10 mouse cellular contexts compared by ENCODE assay signal in the genomic region with DNA sequence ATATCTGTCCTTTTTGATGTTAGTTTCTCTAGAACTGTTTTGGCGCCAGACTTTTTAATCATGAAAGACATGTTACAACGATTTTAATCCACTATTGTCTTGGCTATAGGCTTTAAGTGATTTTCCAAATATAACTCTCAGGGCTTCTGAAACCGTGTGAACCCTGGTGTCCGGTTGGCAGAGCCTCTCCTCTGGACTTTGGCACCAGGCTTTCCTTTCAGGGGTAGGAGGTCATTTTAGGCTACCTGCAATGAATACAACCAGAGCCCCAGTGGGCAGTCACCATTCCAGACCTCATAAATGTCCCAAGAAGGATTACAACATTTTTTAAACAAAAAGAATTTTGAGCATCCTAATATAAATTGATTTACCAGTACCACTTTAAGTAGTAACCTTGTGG. TPM values are rescaled to one million over a fixed set of nuclear protein-coding genes. Genes with fewer than 3 reads are reported as not detected.
A peak's percentile ranks its signal among the peaks of the same experiment; 100 is the strongest.
DNase-seq lines count a peak whose midpoint lies in the region; ATAC-seq and TF ChIP-seq lines count a peak whose summit lies in the region.
"Had no signal": no experiment of that assay in that cellular context is flagged by ENCODE, and none has a peak within 500 bp of the region (broad histone marks: within the 10 kb centered on the region; RNA-seq: fewer than 3 reads in every experiment).

No protein-coding gene starts in this region.

- 63% methylated on average over 4 of the region's 4 CpGs for WGBS in heart, embryonic 11.5 days (ENCODE audit: insufficient replicate concordance)
- 48% methylated on average over 4 of the region's 4 CpGs for WGBS in heart, adult 2 months
- 86% methylated on average over 4 of the region's 4 CpGs for WGBS in midbrain, embryonic 12.5 days
- WGBS in midbrain, embryonic 11.5 days: 83% methylated on average over 4 of the region's 4 CpGs
- WGBS in intestine, postnatal 0 days: 64% methylated on average over 4 of the region's 4 CpGs
- WGBS in neural tube, embryonic 15.5 days: 84% methylated on average over 4 of the region's 4 CpGs

- TF ChIP-seq POLR2A in heart, adult 2 months (IDR thresholded peaks at IDR 0.05; ENCODE audit: insufficient read depth, low read depth, low read length): no peak

- no peaks in the 10 kb centered on the region for H3K27me3 ChIP-seq in heart, embryonic 11.5 days (ENCODE audit: control insufficient read depth, insufficient read depth, low read length)
- no peaks in the 10 kb centered on the region for H3K27me3 ChIP-seq in heart, adult 2 months (ENCODE audit: control insufficient read depth, insufficient read depth, low read length)
- H3K27me3 ChIP-seq in midbrain, embryonic 12.5 days: no peaks in the 10 kb centered on the region
- no peaks in the 10 kb centered on the region for H3K27me3 ChIP-seq in midbrain, embryonic 11.5 days (ENCODE audit: control insufficient read depth, insufficient read depth, low read length)
- H3K27me3 ChIP-seq in intestine, postnatal 0 days (replicated peaks; ENCODE audit: control insufficient read depth, insufficient read depth, low read length): no peaks in the 10 kb centered on the region
- no peaks in the 10 kb centered on the region for H3K27me3 ChIP-seq in neural tube, embryonic 15.5 days (replicated peaks)

- TF ChIP-seq CTCF in heart, adult 2 months (IDR thresholded peaks at IDR 0.05): no peak
- no peak for TF ChIP-seq CTCF in intestine, postnatal 0 days (IDR thresholded peaks at IDR 0.05; ENCODE audit: low read depth)

- no peaks in the 10 kb centered on the region; the same call in 1 of the 2 replicates for H3K79me2 ChIP-seq in heart, adult 2 months (replicated peaks; ENCODE audit: control insufficient read depth, insufficient read depth, low read length)

- H3K4me1 ChIP-seq in heart, embryonic 11.5 days (ENCODE audit: control insufficient read depth, insufficient read depth, low read length): peaks cover 16% of the 10 kb centered on the region
- no peaks in the 10 kb centered on the region for H3K4me1 ChIP-seq in heart, adult 2 months (ENCODE audit: control insufficient read depth, insufficient read depth, low read length)
- H3K4me1 ChIP-seq in midbrain, embryonic 12.5 days: peaks cover 33% of the 10 kb centered on the region
- peaks cover 13% of the 10 kb centered on the region for H3K4me1 ChIP-seq in midbrain, embryonic 11.5 days (ENCODE audit: control insufficient read depth, insufficient read depth, low read length)
- 0 out of 2 replicates have a peak, but pooled peaks cover 12% of the 10 kb centered on the region for H3K4me1 ChIP-seq in intestine, postnatal 0 days (replicated peaks; ENCODE audit: control insufficient read depth, insufficient read depth, low read length)
- H3K4me1 ChIP-seq in neural tube, embryonic 15.5 days: peaks cover 34% of the 10 kb centered on the region

- no peak overlapping the region for H3K4me3 ChIP-seq in heart, embryonic 11.5 days (ENCODE audit: low read depth, low read length)
- no peak overlapping the region for H3K4me3 ChIP-seq in heart, adult 2 months
- no peak overlapping the region for H3K4me3 ChIP-seq in midbrain, embryonic 12.5 days
- H3K4me3 ChIP-seq in midbrain, embryonic 11.5 days (ENCODE audit: low read depth, low read length): no peak overlapping the region
- H3K4me3 ChIP-seq in intestine, postnatal 0 days (ENCODE audit: low read depth, low read length): peak overlapping the region; percentile 86
- H3K4me3 ChIP-seq in neural tube, embryonic 15.5 days (replicated peaks): peak overlapping the region; percentile 79

- H3K4me2 ChIP-seq in heart, embryonic 11.5 days: peak overlapping the region; percentile 87; the same call in 1 of the 2 replicates
- peak overlapping the region; percentile 94; the same call in 1 of the 2 replicates for H3K4me2 ChIP-seq in midbrain, embryonic 12.5 days (replicated peaks)
- no peak overlapping the region for H3K4me2 ChIP-seq in midbrain, embryonic 11.5 days
- H3K4me2 ChIP-seq in intestine, postnatal 0 days (replicated peaks; ENCODE audit: low read depth): peak overlapping the region; percentile 77
- peak overlapping the region; percentile 91; the same call in 1 of the 2 replicates for H3K4me2 ChIP-seq in neural tube, embryonic 15.5 days

- no peak overlapping the region for H3K27ac ChIP-seq in heart, embryonic 11.5 days (ENCODE audit: low read depth, low read length)
- H3K27ac ChIP-seq in heart, adult 2 months: no peak overlapping the region
- no peak overlapping the region for H3K27ac ChIP-seq in midbrain, embryonic 12.5 days (replicated peaks)
- H3K27ac ChIP-seq in midbrain, embryonic 11.5 days (ENCODE audit: low read depth, low read length): no peak overlapping the region
- H3K27ac ChIP-seq in intestine, postnatal 0 days (ENCODE audit: low read depth, low read length): no peak overlapping the region
- H3K27ac ChIP-seq in neural tube, embryonic 15.5 days (replicated peaks): no peak overlapping the region

- no peaks in the 10 kb centered on the region for H3K9me3 ChIP-seq in heart, embryonic 11.5 days (replicated peaks; ENCODE audit: control insufficient read depth, low read length)
- H3K9me3 ChIP-seq in midbrain, embryonic 12.5 days: no peaks in the 10 kb centered on the region
- no peaks in the 10 kb centered on the region for H3K9me3 ChIP-seq in midbrain, embryonic 11.5 days (ENCODE audit: control insufficient read depth, low read length)
- H3K9me3 ChIP-seq in intestine, postnatal 0 days (ENCODE audit: control insufficient read depth): no peaks in the 10 kb centered on the region
- H3K9me3 ChIP-seq in neural tube, embryonic 15.5 days (replicated peaks): no peaks in the 10 kb centered on the region
- H3K9me3 ChIP-seq: heart, embryonic 10.5 days had no signal

- ATAC-seq in heart, embryonic 11.5 days (replicated peaks; ENCODE audit: insufficient number of reproducible peaks, low FRiP score, low TSS enrichment): no peak
- no peak for ATAC-seq in midbrain, embryonic 12.5 days (ENCODE audit: low FRiP score, low read depth)
- no peak for ATAC-seq in midbrain, embryonic 11.5 days (ENCODE audit: low FRiP score)
- ATAC-seq in intestine, postnatal 0 days: no peak
- ATAC-seq in neural tube, embryonic 15.5 days (ENCODE audit: low FRiP score): no peak

- H3K36me3 ChIP-seq in heart, embryonic 11.5 days (ENCODE audit: control insufficient read depth, insufficient read depth, low read length): no peaks in the 10 kb centered on the region
- H3K36me3 ChIP-seq in heart, adult 2 months (ENCODE audit: control insufficient read depth, insufficient read depth, low read length): no peaks in the 10 kb centered on the region
- H3K36me3 ChIP-seq in midbrain, embryonic 12.5 days: 0 out of 2 replicates have a peak, but pooled peaks cover 5% of the 10 kb centered on the region
- H3K36me3 ChIP-seq in midbrain, embryonic 11.5 days (ENCODE audit: control insufficient read depth, insufficient read depth, low read length): 0 out of 2 replicates have a peak, but pooled peaks cover 3% of the 10 kb centered on the region
- H3K36me3 ChIP-seq in intestine, postnatal 0 days (ENCODE audit: control insufficient read depth, insufficient read depth): peaks cover 8% of the 10 kb centered on the region; the same call in 1 of the 2 replicates
- H3K36me3 ChIP-seq in neural tube, embryonic 15.5 days: no peaks in the 10 kb centered on the region; the same call in 1 of the 2 replicates

- H3K9ac ChIP-seq in heart, embryonic 11.5 days (ENCODE audit: low read depth, low read length): no peak overlapping the region
- H3K9ac ChIP-seq in heart, adult 2 months (ENCODE audit: low read depth, low read length): no peak overlapping the region
- H3K9ac ChIP-seq in midbrain, embryonic 12.5 days (replicated peaks): no peak overlapping the region
- no peak overlapping the region for H3K9ac ChIP-seq in midbrain, embryonic 11.5 days (ENCODE audit: low read length)
- H3K9ac ChIP-seq in intestine, postnatal 0 days (ENCODE audit: low read depth, low read length): no peak overlapping the region
- H3K9ac ChIP-seq in neural tube, embryonic 15.5 days (replicated peaks): no peak overlapping the region

- no peak for DNase-seq in heart, adult 2 months
- DNase-seq in midbrain, embryonic 11.5 days (ENCODE audit: low spot score, missing footprints): no peak
- DNase-seq in left cerebral cortex, adult 8-10 months (ENCODE audit: low spot score in 2 of 2): no peak
- no peak for DNase-seq in left cerebral cortex, postnatal 36 days (ENCODE audit: low spot score in 2 of 2)
- DNase-seq: lung, postnatal 4 days had no signal

- intact Hi-C loops in heart, adult 2 months (cut with DNase I): loop anchor here (5.0 kb wide), 2 partner anchors 36 to 261 kb away; no protein-coding TSS in a partner anchor
- intact Hi-C loops in left cerebral cortex, postnatal 36 days (cut with DNase I): loop anchor here (5.0 kb wide), 1 partner anchor 66 kb away; a partner anchor contains a TSS

- no peak for TF ChIP-seq EP300 in heart, adult 2 months (IDR thresholded peaks at IDR 0.05; ENCODE audit: insufficient read depth, low read depth, low read length)

RNA-seq across cellular contexts. Expression of a gene that starts 1.1 kb away (rescaled TPM):
- 42.5 and 44.2 TPM in 2 replicates for polyA plus RNA-seq in heart, embryonic 11.5 days (2014; fragmentation: Nextera tagmentation; extraction: Ambion mirVana)
- 10 to 100 TPM; 32.7 to 34.8 TPM for total RNA-seq in heart, adult 2 months (2021)
- 29.5 and 40.8 TPM in 2 replicates for polyA plus RNA-seq in heart, adult 2 months (2012; rRNA removed)
- polyA plus RNA-seq in midbrain, embryonic 12.5 days (2016; fragmentation: Nextera tagmentation; extraction: Ambion mirVana): 68.8 and 71.1 TPM in 2 replicates
- 47.9 and 57.2 TPM in 2 replicates for polyA plus RNA-seq in midbrain, embryonic 11.5 days (2014; fragmentation: Nextera tagmentation; extraction: Ambion mirVana)
- 203 and 216 TPM in 2 replicates for polyA plus RNA-seq in intestine, postnatal 0 days (2015; fragmentation: Nextera tagmentation; extraction: Ambion mirVana)
- 45.2 and 71.7 TPM in 2 replicates for polyA plus RNA-seq in neural tube, embryonic 15.5 days (2015; fragmentation: Nextera tagmentation; extraction: Ambion mirVana)
- 10 to 100 TPM; 31.1 to 34.7 (median 32.1) TPM for total RNA-seq in left cerebral cortex, adult 8-10 months (2022)
- total RNA-seq in left cerebral cortex, postnatal 36 days (2021): 10 to 100 TPM; 36.6 to 39.6 TPM

Comparison
In these comparisons a context has a peak if more than half of its experiments do, and no peak if none do; other contexts are left out.
1. H3K4me3 ChIP-seq: peak in intestine, postnatal 0 days (single experiment) and neural tube, embryonic 15.5 days (single experiment); none in heart, embryonic 11.5 days (single experiment), heart, adult 2 months (single experiment), midbrain, embryonic 12.5 days (single experiment) and midbrain, embryonic 11.5 days (single experiment).